Mouse (Mus musculus) central nervous system, embryonic 14 days (tissue): ENCODE measurements around the gene Reg3g. TPM values are rescaled to one million over a fixed set of nuclear protein-coding genes. Genes with fewer than 3 reads are reported as not detected.

Experiments used
- polyA plus RNA-seq: library from polyadenylated mRNA; depleted of rRNA; stranded (reverse); fragments of >200 nt; gene quantifications from 2 replicates; pipeline ENCODE4 v1.2.3, GENCODE M21; 2012; rRNA removed

Gene Reg3g
- polyA plus RNA-seq: 0.45 TPM in 1 of 2 replicates, not detected in the other

GRCm38 (mm10) chr6:78468772-78469171, at the start of gene Reg3g:
TSS of gene Reg3g (minus strand) at chr6:78468872.

GRCm38 (mm10) chr6:78422411-78422810, 46.3 kb downstream of the Reg3g start, which contains the start of gene Reg1:
TSS of gene Reg1 (plus strand) at chr6:78422711.

Other genes with a start within 250 kb of the Reg3g start
- gene Reg3b, start 98.2 kb downstream of the Reg3g start, polyA plus RNA-seq: 0.66 and 1.7 TPM in 2 replicates
- gene Reg3d, start 90.0 kb downstream of the Reg3g start, polyA plus RNA-seq: not detected in 2 replicates
- not detected in 2 replicates for gene Reg3a, start 88.2 kb downstream of the Reg3g start, polyA plus RNA-seq
- not detected in 2 replicates for gene Reg2, start 73.2 kb downstream of the Reg3g start, polyA plus RNA-seq
- gene Reg1, start 46.2 kb downstream of the Reg3g start, polyA plus RNA-seq: not detected in 2 replicates